In genomic region chr5:5707341-5708278, GRCm38 (mm10) we compare ENCODE assay signal across 14 mouse cellular contexts. TPM values are rescaled to one million over a fixed set of nuclear protein-coding genes. Genes with fewer than 3 reads are reported as not detected.
DNase-seq lines count a peak whose midpoint lies in the region; ATAC-seq and TF ChIP-seq lines count a peak whose summit lies in the region.
"Had no signal": no experiment of that assay in that cellular context is flagged by ENCODE, and none has a peak within 500 bp of the region (broad histone marks: within the 10 kb centered on the region; RNA-seq: fewer than 3 reads in every experiment).

No protein-coding gene starts in this region.

- DNase-seq in lung, adult 2 months = no peak
- no peak for DNase-seq in lung, postnatal 25 days (ENCODE audit: low spot score)
- peak; percentile 78 for DNase-seq in ES-CJ7 (ENCODE audit: low read depth, low spot score)
- DNase-seq in forelimb bud, embryonic 11.5 days (ENCODE audit: low read depth, low spot score) = peak; percentile 32
- DNase-seq in heart, embryonic 10.5 days (ENCODE audit: low spot score) = no peak
- no peak for DNase-seq in embryo, embryonic 11 days
- DNase-seq: cerebellum, adult 2 months; gastrocnemius, postnatal 36 days; heart, postnatal 10 days; midbrain, embryonic 14.5 days had no signal

- H3K9me3 ChIP-seq in stomach, embryonic 14.5 days (ENCODE audit: control insufficient read depth, low read depth, low read length) = no peaks in the 10 kb centered on the region
- no peaks in the 10 kb centered on the region for H3K9me3 ChIP-seq in heart, embryonic 10.5 days
- H3K9me3 ChIP-seq: forebrain, embryonic 12.5 days; lung, embryonic 15.5 days had no signal

- peak overlapping the region; percentile 15; the same call in 1 of the 2 replicates for H3K4me2 ChIP-seq in stomach, embryonic 14.5 days (replicated peaks; ENCODE audit: low read depth, low read length)
- H3K4me2 ChIP-seq: forebrain, embryonic 12.5 days; lung, embryonic 15.5 days had no signal

- H3K27ac ChIP-seq in stomach, embryonic 14.5 days (ENCODE audit: low read length) = peak overlapping the region; percentile 44; the same call in 1 of the 2 replicates
- H3K27ac ChIP-seq in heart, embryonic 10.5 days = no peak overlapping the region
- H3K27ac ChIP-seq: forebrain, embryonic 12.5 days; hindbrain, postnatal 0 days; lung, embryonic 15.5 days had no signal

- peak overlapping the region; percentile 16 for H3K4me3 ChIP-seq in lung, adult 2 months (replicated peaks; ENCODE audit: extremely low read depth, low read depth, low read length)
- H3K4me3 ChIP-seq in stomach, embryonic 14.5 days (ENCODE audit: low read depth, low read length) = no peak overlapping the region
- no peak overlapping the region for H3K4me3 ChIP-seq in heart, embryonic 10.5 days
- H3K4me3 ChIP-seq: forebrain, embryonic 12.5 days; lung, embryonic 15.5 days had no signal

- TF ChIP-seq POLR2A in lung, adult 2 months (IDR thresholded peaks at IDR 0.05; ENCODE audit: borderline replicate concordance, extremely low read depth, low read depth, low read length) = no peak

- WGBS in lung, adult 2 months = 54% methylated on average over 13 of the region's 13 CpGs
- 43% methylated on average over 13 of the region's 13 CpGs for WGBS in stomach, embryonic 14.5 days
- WGBS in heart, embryonic 10.5 days = 68% methylated on average over 13 of the region's 13 CpGs

- ATAC-seq in stomach, embryonic 14.5 days (ENCODE audit: insufficient number of reproducible peaks, insufficient read depth, low FRiP score, low read depth) = no peak
- ATAC-seq: hindbrain, postnatal 0 days had no signal

- no peak overlapping the region for H3K9ac ChIP-seq in stomach, embryonic 14.5 days (replicated peaks; ENCODE audit: low read depth, low read length)
- H3K9ac ChIP-seq: forebrain, embryonic 12.5 days; lung, embryonic 15.5 days had no signal

- no peak for TF ChIP-seq CTCF in lung, adult 2 months (IDR thresholded peaks at IDR 0.05; ENCODE audit: insufficient read depth, low read length)

- no peaks in the 10 kb centered on the region for H3K27me3 ChIP-seq in stomach, embryonic 14.5 days (ENCODE audit: control insufficient read depth, insufficient read depth, low read length)
- no peaks in the 10 kb centered on the region for H3K27me3 ChIP-seq in heart, embryonic 10.5 days (ENCODE audit: insufficient read depth, poor library complexity, severe bottlenecking)
- H3K27me3 ChIP-seq: forebrain, embryonic 12.5 days; lung, embryonic 15.5 days had no signal

- H3K36me3 ChIP-seq in stomach, embryonic 14.5 days (ENCODE audit: control insufficient read depth, insufficient read depth, low read length) = no peaks in the 10 kb centered on the region
- H3K36me3 ChIP-seq in heart, embryonic 10.5 days = no peaks in the 10 kb centered on the region
- H3K36me3 ChIP-seq: forebrain, embryonic 12.5 days; lung, embryonic 15.5 days had no signal

- H3K4me1 ChIP-seq in lung, adult 2 months (ENCODE audit: control insufficient read depth, insufficient read depth, low read length) = no peaks in the 10 kb centered on the region
- H3K4me1 ChIP-seq in stomach, embryonic 14.5 days (ENCODE audit: control insufficient read depth, insufficient read depth, low read length) = no peaks in the 10 kb centered on the region
- no peaks in the 10 kb centered on the region for H3K4me1 ChIP-seq in heart, embryonic 10.5 days
- H3K4me1 ChIP-seq: forebrain, embryonic 12.5 days; lung, embryonic 15.5 days had no signal

RNA-seq across cellular contexts. Expression of gene Steap2, which starts 13.2 kb away (rescaled TPM):
- polyA plus RNA-seq in lung, adult 2 months (2012; rRNA removed) = 5.1 and 5.7 TPM in 2 replicates
- 10.0 and 10.6 TPM in 2 replicates for polyA plus RNA-seq in stomach, embryonic 14.5 days (2014; fragmentation: Nextera tagmentation; extraction: Ambion mirVana)
- polyA plus RNA-seq in heart, embryonic 10.5 days (2016; fragmentation: Nextera tagmentation; extraction: Ambion mirVana) = 3.3 and 6.9 TPM in 2 replicates

RNA-seq across cellular contexts. Expression of gene Steap1, which starts 41.5 kb away (rescaled TPM):
- polyA plus RNA-seq in lung, adult 2 months (2012; rRNA removed) = 0.42 and 0.98 TPM in 2 replicates
- polyA plus RNA-seq in stomach, embryonic 14.5 days (2014; fragmentation: Nextera tagmentation; extraction: Ambion mirVana) = 12.0 and 14.4 TPM in 2 replicates
- polyA plus RNA-seq in heart, embryonic 10.5 days (2016; fragmentation: Nextera tagmentation; extraction: Ambion mirVana) = 4.0 and 10.7 TPM in 2 replicates

RNA-seq across cellular contexts. Expression of gene Cfap69, which starts 43.6 kb away (rescaled TPM):
- 10.3 and 11.7 TPM in 2 replicates for polyA plus RNA-seq in lung, adult 2 months (2012; rRNA removed)
- polyA plus RNA-seq in stomach, embryonic 14.5 days (2014; fragmentation: Nextera tagmentation; extraction: Ambion mirVana) = 3.4 and 4.0 TPM in 2 replicates
- 0.67 and 2.6 TPM in 2 replicates for polyA plus RNA-seq in heart, embryonic 10.5 days (2016; fragmentation: Nextera tagmentation; extraction: Ambion mirVana)

Comparison
In these comparisons a context has a peak if more than half of its experiments do, and no peak if none do; other contexts are left out.
1. DNase-seq: peak in ES-CJ7 (single experiment) and forelimb bud, embryonic 11.5 days (single experiment); none in lung, adult 2 months (single experiment), lung, postnatal 25 days (single experiment), heart, embryonic 10.5 days (single experiment) and embryo, embryonic 11 days (single experiment).